Mouse (Mus musculus) fat pad, adult 2 months (tissue): ENCODE data around the gene Ofcc1.

Source experiments
- DNase-seq: peaks from one replicate; pipeline ENCODE4 v3.0.0-alpha.2; 2011; ENCODE audit warnings: low read depth, low spot score; ENCODE audit errors: extremely low read depth

Ofcc1 gene

DNA sequence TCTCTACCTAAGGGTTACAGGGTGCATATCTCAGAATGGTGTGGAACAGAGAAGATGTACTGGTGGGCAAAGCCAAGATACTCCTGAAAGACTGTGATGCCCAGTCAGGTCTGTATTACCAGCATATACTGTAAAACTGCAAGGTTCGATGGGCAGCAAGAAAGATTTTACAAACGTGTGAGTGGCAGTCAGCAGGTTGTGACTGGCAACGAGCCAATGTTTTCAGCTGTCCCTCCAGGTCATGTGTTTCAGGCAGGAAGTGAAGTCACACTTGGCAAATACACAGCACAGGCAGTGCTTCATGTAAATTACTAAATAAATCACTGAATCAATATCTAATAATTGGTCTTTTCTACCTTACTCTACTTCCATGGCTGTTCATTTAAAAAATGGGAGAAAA lies at the start of gene Ofcc1:
Gene Ofcc1, minus strand, starts transcription at position 163 of the 400 bp plus-strand sequence.
- DNase-seq, result no peak

DNA sequence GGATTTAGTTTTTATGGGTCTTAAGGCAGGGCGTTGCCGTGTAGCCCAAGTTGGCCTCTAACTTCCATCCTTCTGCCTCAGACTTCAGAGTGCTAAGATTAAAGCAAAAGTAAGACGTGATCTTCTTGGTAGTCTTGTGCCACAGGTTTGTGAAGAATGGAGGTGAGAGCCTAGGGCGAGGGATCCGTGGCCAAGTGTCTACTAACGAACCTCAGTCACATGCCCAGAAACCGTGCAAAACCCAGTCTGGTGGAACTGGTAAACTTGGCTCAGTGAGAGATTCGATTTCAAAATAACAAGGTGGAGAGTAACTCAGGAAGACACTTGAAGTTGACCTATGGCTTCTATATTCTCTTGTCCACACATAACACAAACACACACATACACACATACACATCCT lies 28.9 kb upstream of the Ofcc1 start:
- DNase-seq, result peak; percentile 85

DNA sequence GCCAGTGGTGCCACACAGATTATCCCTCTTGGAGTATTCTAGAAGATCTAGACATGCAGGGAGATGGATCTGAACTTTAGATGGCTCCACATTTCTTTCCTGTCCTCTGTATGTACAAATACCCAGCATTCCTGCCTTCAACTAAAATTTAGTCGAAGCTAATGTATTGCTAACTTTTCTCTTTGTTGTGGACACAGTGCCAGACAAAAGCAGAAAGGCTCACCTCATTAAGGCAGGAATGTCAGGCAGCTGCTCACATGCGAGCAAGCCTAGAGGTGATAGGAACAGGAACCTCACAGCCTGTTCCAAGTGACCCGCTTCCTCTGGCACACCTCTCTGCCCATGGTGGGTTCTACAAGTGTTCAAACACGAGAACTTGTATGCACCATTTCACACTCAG lies 26.2 kb upstream of the Ofcc1 start:
- DNase-seq, result no peak

DNA sequence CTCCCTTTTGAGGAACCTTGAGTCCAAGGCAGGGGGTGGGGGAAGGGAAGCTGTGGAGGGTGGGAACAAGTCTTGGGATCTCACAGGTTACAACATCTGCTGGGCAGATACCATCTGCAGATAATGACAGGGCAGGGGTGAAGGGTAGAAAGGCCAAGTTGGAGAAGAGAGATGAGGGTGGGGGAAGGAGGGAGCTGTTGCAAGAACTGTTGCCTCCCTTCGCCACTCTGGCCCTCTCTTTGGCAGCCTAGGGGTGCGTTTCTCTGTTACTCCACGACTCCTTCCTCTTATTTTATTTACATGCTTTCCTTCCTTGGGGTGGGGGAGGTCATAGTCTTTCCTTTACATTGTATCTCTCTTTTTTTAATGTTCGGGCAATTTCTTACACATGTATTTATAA lies 23.7 kb upstream of the Ofcc1 start:
- DNase-seq, result no peak

DNA sequence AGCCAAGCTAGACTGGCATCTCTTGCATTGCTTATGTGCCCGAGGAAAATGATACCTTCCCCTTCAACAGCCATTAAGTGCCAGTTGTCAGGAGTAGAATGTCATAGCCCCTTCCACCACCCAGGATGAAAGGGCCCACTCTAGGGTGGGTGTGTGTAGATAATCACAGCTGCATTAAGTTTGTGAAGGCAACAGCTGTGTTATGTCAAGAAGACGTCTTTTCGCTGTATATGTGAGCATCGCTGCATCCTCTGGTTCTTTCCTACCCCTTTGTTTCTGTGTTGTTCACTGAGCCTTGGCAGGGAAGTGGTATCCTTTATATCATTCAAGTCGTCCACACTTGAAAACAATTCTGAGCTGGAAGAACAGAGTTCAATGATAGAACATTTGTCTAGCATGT lies 15.5 kb upstream of the Ofcc1 start:
- no peak for DNase-seq

DNA sequence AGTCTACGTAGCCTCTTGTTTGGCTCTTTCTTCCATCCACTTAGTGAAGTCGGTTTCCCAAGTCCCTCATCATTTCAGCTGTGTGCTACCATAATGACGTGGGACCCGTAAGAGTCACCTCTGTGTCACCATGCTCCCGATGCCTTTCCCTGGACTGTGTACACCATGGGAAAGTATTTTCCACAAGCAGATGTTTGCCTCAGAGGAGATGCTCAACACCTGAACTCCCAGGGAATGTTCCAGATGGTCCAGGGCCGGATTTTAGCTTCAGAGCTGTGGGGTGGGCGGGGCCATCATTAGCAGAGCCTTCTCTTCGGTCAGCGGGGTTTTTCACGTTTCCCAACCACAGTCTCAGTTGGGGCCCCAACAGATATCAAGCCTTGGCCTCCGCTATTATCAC lies 5.5 kb upstream of the Ofcc1 start:
- no peak for DNase-seq

DNA sequence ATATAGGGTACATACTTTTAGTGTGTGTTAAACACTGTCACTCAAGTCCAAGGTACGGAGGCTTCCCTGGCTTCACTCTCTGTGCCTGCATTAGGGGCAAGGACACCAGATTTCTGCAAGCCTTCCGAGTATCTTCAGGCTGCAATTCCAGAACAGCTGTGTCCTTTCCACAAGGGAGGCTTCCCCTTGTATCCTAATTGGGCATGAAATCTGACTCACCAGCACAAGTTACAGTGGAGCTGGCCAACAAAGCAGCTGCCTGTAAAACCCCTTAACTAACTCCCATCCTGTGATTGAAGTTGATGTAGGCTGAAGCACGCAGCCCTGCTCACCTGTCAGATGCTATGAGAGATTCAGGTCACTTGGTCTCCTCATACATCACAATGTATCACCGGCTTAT lies 3.6 kb upstream of the Ofcc1 start:
- DNase-seq, result no peak

DNA sequence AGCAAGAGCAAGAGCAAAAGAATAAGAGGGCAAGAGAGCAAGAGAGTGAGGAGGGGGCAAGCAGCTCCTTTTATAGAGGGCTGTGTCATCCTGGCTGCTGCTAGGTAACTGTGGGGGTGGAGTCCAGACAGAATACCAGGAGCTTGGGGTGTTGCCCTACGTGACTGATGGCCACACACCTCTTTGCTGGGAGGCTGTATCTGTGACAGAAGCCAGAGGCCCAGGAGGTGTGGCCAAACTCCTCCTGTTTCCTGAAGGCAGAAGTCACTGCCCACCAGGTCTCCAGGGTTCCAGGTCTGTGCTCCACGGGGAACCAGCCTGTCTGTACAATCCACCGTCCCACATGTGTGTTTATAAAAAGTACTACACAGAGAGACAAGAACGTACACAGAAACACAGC lies 558 bp downstream of the Ofcc1 start:
- no peak for DNase-seq

DNA sequence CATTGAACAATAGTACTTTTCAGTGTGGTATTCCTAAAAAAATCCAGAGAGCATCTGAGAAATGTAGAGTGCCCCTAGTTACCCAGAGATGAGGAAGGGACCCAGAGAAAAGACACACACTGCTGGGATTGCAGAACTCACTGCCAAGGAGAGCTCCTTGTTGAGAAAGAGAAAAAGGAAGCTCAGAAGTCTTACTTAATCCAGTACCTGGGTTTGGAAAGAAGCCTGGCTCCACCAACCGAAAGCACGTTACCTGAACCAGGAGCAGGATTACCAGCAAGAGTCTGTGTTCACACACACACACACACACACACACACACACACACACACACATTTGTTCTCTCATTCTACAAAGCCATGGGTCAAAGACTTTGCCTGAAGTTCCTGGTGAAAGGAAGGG lies 14.2 kb downstream of the Ofcc1 start:
- DNase-seq, result peak; percentile 82

DNA sequence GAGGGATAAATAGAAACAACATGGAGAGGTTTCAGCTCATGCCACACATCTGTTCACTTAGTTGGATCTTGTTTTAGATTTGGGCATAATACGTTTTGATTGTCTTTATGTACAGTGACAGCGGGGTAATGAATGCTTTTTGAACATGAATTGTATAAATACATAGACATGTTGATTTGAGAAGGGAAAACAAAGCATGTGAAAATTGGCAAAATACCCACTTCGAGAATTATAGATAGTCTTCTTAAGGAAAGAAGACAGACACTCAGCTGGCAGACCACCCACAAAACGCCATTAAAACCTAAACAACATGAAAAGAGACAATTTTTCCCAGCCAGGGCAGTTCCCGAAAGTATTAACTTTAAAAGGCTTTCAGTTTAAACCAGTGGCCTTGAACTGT lies 37.9 kb downstream of the Ofcc1 start:
- no peak for DNase-seq

DNA sequence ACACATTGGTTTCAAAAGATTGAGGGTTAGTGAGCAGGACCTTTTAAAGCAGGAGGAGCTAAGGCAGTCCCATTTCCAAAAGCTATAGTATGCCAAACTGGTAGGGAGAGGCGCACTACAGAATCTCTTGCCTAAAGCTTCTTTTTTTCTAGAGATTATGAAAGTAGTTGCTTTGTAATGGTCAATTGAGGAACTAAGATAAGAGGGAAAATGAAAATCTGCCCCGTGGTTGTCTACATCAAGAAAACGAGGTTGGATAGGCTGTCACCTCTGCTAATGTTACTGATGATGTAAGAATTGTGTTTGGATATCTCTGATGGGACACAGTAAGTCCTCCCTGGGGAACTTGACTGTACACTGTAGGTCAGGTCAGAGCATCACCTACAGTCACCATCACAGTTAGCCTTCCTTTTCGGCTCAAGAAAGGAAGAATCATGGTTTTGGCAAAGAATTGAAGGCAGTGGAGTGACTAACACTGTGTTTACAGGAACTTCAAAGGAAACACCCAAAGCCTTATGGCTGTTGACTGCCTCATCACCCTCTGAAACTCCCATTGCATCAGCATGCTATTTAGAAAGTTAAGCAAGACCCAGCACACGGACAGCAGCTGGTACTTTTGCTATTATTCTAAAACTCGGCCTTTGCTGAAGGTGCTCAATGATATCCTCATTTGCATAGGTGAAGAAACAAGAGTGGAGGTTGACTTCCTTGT lies 40.3 kb downstream of the Ofcc1 start:
- DNase-seq, result no peak

DNA sequence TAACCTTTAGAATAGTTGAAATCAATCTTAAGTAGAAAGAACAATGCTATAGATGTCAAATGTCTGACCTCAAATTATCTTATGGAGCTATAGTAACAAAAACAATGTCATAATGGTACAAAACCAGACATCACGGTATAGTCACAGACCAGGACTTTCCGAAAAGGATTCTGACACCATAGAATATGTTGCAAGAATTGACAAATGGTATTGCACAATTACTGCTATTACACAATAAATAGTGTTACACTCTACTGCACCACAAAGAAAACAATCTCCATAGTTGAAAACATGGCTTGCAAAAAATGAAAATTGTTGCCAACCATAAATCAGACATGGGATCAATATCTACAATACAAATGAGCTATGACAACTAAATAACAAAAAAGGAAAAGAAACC lies 43.5 kb downstream of the Ofcc1 start:
- no peak for DNase-seq

DNA sequence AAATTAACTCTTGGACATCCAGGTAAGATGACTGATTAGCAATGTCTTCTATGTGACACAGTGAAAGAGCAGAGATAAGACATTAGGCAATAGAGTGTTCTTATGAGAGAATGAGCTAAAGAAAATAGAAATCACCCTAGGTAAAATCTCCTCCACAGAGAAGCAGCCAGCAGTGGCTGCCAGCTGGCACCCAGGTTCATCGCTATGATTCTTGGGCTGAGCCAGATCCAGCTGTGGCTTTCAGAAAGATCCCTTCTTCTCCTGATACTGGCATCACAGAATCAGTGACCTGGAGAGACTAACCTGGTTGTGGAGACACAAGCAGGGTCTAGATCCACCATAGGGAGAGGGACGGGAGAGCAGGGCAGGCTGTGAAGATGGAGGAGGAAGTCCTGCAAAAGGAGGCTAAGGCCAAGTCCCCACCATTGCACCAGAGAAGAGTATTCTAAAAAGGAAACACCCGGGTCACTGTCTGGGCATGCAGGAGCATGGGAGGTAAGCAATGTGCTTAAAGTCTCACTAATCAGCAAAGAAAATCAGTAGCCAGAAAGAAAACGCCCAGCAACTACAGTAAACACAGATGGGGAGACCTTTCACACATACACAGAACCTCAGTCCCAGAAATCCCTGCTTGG lies 46.0 kb downstream of the Ofcc1 start:
- DNase-seq, result peak; percentile 91

DNA sequence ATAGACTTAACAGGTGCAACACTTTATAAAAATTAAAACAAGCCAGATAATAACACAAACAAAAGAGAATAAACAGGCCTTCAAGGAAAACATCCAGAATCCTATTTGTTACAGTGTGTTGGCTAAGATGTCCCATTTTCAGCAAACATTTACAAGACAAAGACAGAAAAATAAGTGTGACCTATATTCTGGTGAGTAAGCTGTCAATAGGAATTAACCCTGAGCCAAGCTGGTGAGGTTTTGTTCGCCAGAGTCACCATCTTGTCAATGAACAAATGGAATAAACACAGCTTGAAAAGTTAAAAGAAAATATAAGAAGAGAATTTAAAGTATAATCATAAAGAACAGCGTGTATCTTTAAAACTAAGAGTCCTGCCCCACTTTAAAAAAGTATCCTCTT lies 68.4 kb downstream of the Ofcc1 start:
- DNase-seq, result no peak

DNA sequence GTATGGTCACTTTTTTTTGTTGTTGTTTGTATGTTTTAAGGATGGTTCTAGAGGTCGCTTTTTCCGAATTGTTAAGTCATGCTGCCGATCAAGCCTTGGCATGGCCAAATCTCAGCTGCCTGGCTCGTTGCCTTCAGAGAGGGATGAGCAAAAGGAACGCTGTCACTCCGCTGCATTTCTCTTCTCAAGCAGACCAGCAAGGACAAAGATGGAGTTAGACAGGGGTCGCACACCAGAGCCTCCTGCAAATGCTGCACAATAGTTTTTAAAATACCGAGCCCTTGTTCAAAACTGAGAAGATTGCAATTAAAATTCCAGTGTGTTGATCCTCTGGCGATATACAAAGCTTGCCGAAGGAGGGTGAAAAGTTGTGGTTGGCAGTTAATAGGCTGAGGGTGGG lies 70.4 kb downstream of the Ofcc1 start:
- DNase-seq, result no peak

DNA sequence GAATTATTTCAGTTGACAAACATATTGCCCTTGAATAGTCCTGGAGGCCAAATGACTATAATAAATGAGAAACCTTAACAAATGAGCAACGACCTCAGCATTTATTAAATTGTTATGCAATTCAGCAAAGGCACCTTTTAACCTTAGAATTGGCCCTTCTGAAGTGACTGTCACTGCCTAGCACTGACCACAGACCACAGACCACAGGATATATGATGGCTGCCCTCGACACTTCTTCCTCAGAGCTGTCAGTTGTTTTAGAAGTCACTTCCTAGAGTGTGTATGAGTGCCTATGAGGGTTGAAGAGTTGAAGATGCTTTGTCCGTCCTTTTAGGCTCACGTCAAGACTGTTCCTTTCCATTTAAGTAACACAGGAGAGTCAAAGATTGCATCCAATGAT lies 72.6 kb downstream of the Ofcc1 start:
- no peak for DNase-seq

DNA sequence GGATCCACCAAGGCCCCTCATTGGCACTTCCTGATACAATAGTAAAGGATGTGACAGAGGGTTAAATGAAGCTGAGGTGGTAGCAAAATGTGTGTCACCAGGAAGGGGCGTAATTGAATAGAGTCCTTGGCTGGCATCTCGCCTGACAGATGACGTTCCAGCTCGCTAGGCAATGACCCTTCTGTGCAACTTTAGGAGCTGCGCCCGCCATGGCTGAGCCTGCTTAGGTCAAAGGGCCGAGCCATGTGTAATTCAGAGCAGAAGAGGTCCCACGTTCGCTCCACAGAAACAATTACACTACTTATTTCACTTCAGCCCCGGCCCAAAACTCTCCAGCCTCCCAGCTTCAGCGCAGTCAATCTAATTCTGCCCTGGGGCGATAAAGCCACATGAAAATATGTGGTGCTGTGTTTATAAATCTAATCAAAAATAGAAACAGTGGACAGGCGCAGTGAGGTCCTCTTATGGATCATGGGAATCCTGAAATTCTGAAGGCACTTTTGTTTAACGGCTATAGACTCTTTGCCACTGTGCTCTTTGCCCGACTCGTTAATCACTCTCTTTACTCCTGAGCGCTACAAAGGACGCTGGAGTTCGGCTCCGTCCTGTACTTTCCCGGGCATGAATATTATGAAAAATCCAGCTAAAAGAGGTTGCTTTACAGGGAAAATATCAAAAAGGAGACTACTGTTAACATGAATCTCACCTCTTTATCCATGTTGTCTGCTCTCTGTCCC lies 73.8 kb downstream of the Ofcc1 start:
- no peak for DNase-seq

DNA sequence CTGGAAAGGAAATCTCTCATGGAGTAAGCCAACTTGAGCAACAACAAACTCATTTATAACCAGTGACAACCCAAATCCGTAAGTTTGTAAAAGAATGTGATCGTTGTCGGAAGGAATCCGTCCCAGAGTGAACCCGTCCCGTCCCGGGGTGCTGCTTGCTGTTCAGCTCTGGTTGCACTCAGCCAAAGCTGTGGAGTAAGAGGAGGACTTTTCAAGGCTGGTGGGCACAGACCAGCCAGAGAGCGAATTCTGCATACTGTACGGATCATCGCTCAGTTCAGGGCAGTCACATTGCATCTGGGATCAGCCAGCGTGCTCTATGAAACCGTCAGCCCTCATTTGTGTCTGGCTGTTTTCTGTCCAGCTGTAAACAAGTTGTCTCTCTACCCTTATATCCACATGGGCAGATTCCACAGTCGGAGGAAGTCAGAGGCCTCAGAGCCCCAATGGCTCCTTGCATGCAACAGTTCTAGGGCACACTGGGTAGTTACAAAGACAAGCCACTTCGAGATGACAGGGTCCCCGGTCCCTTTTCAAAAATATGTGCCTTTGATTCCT lies 75.9 kb downstream of the Ofcc1 start:
- no peak for DNase-seq

DNA sequence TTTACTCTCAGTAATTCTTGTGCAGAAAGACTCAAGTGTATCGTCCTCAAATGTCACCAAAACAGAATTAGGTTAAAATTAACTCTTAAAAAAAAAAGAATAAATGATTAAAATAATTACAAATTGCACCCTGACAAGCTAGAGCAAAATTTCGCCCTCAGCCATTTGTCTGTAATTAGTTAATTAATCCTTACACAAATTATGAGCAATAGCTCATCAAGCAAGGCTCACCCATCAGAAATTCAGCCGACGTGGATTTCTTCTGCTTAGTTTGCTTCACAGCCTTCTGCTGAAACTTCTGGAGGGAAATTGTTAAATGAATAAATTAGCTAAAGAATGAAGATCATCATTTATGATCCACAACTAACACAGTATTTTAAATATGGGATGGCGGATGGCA lies 80.6 kb downstream of the Ofcc1 start:
- no peak for DNase-seq

DNA sequence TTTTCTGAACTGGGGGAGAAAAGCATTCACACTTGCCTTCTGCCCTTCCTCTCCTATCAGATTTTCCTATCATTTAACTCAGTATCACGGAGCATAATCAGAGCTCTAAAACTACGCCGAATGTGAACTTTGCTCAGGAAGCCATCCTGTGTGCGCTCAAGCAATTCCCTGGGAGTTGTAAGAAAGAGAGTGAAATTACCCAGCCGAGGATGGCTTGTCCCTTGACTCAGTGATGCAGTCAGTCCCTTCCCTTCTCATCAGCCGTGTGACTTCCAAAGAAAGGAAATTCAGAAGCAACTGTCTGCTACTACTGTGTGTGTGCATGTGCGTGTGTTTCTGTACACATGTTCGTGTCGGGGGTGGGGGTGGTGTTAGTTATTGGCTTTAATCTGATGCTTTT lies 93.7 kb downstream of the Ofcc1 start:
- DNase-seq, result no peak

DNA sequence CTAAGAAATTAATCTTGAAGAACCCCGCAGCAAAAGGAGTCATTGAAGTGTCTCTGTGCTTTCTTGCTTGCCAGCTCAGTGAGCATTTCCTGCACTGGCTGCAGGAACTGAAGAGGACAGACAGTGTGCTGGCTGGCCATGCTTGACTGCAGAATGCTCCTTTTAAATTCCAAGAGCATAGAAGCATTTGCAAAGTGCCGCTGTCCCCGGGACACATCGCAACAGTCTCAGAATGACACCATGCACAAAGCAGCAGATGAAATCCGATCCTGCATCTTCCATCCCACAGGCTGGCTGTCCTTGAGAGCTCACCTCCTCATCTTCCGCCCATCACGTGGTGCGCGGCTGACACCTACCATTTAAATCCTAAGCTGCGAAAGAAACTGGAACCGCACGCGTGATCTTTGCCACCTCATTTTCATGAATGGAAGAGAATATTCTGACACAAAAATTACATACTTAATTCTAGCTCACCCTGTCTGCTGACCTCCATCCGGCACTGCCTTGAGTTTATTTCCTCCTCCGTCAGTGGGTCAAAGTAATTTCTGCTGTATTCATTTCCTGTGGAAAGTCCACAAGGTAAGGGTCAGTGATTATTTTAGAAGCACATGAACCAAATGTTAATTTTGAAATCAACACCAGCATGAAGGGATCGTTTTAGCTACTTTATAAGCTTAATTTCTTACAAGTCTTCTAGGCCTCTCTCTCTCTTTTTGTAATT lies 98.0 kb downstream of the Ofcc1 start:
- no peak for DNase-seq
